Mouse (Mus musculus) kidney, postnatal 0 days (tissue): ENCODE measurements around the gene B3gnt2. TPM values are rescaled to one million over a fixed set of nuclear protein-coding genes. Genes with fewer than 3 reads are reported as not detected.

Experiments used
- ATAC-seq: fragments of 200-750 bp; cut with Nextera tagmentation; replicated peaks from 2 replicates; pipeline ENCODE4 v1.8.0; 2017; ENCODE audit warnings: low read depth, moderate number of reproducible peaks, moderate TSS enrichment, moderate library complexity; ENCODE audit not compliant: low FRiP score
- DNase-seq: peaks from one replicate; pipeline ENCODE4 v3.0.0-alpha.2; 2016; ENCODE audit warnings: low spot score
- H3K27ac ChIP-seq: fragments of 300-500 bp; sonication (generic); 2 replicates; pipeline ENCODE4 v1.5.1; 2014; ENCODE audit warnings: mild to moderate bottlenecking
- H3K27me3 ChIP-seq: fragments of 300-500 bp; sonication (generic); 2 replicates; pipeline ENCODE4 v1.6.1; 2014; ENCODE audit warnings: low read length, mixed read lengths; ENCODE audit not compliant: insufficient read depth
- H3K36me3 ChIP-seq: fragments of 300-500 bp; sonication (generic); 2 replicates; pipeline ENCODE4 v1.6.1; 2014; ENCODE audit warnings: low read length, mixed read lengths; ENCODE audit not compliant: insufficient read depth
- H3K4me1 ChIP-seq: fragments of 300-500 bp; sonication (generic); replicated peaks from 2 replicates; pipeline ENCODE4 v1.6.1; 2014; ENCODE audit warnings: antibody characterized with exemption, low read length, mixed read lengths; ENCODE audit not compliant: insufficient read depth
- H3K4me2 ChIP-seq: fragments of 300-500 bp; sonication (generic); 2 replicates; pipeline ENCODE4 v1.6.1; 2014; ENCODE audit warnings: mild to moderate bottlenecking, low read length, moderate library complexity, mixed read lengths
- H3K4me3 ChIP-seq: fragments of 300-500 bp; sonication (generic); replicated peaks from 2 replicates; pipeline ENCODE4 v1.5.1; 2014; ENCODE audit warnings: low read depth, low read length
- H3K9ac ChIP-seq: fragments of 300-500 bp; sonication (generic); 2 replicates; pipeline ENCODE4 v1.6.1; 2014; ENCODE audit warnings: low read depth, low read length
- H3K9me3 ChIP-seq: fragments of 300-500 bp; sonication (generic); replicated peaks from 2 replicates; pipeline ENCODE4 v1.6.1; 2016; ENCODE audit warnings: low read length, inconsistent platforms, mixed read lengths
- CTCF ChIP-seq: IDR thresholded peaks from 2 replicates; pipeline ENCODE4 v1.5.1; 2016; ENCODE audit warnings: antibody characterized with exemption, low read depth, mild to moderate bottlenecking, moderate library complexity
- WGBS: fragments of 180-500 bp; shearing (Covaris S2); extraction: QIAGEN DNeasy Blood & Tissue Kit; methylation state at CpG from one replicate; pipeline ENCODE4 v1.1.7; 2014; 5-methylcytosine and 5-hydroxymethylcytosine counted together
- polyA plus RNA-seq: library from polyadenylated mRNA; unstranded; fragments of >200 nt; fragmentation: Nextera tagmentation; extraction: Ambion mirVana; gene quantifications from 2 replicates; pipeline ENCODE4 v1.2.1, GENCODE M21; 2015

Gene B3gnt2
- polyA plus RNA-seq, 1 experiment from 2014 or later, result 20.7 TPM

DNA sequence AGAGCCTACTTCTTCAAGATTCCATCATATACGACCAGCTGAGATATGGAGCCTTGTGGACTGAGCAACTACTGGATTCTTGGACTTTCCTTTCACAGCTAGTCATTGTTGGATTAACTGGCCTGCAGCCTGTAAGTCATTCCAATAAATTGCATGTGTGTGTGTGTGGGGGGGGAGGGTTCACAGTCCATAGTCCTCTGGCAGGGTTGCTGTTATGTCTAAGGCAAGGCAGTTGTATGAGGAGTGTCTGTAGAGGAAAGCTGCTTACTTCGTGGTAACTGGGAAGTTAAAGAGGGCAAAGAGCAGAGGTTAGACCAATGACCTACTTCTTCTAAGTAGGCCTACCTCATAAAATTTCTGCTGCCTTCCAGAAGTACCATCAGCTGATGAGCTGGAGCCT lies 22.9 kb upstream of the B3gnt2 start:
- H3K27me3 ChIP-seq, result no peaks in the 10 kb centered on the region
- TF ChIP-seq CTCF, result no peak
- H3K27ac ChIP-seq, result no peak overlapping the region
- ATAC-seq (peak; percentile 93), DNase-seq (peak; percentile 14)
- 74% methylated on average over 2 of the region's 2 CpGs for WGBS
- no peaks in the 10 kb centered on the region for H3K9me3 ChIP-seq
- no peaks in the 10 kb centered on the region for H3K36me3 ChIP-seq
- no peak overlapping the region for H3K4me3 ChIP-seq
- H3K9ac ChIP-seq, result no peak overlapping the region
- no peak overlapping the region for H3K4me2 ChIP-seq
- H3K4me1 ChIP-seq, result no peaks in the 10 kb centered on the region

DNA sequence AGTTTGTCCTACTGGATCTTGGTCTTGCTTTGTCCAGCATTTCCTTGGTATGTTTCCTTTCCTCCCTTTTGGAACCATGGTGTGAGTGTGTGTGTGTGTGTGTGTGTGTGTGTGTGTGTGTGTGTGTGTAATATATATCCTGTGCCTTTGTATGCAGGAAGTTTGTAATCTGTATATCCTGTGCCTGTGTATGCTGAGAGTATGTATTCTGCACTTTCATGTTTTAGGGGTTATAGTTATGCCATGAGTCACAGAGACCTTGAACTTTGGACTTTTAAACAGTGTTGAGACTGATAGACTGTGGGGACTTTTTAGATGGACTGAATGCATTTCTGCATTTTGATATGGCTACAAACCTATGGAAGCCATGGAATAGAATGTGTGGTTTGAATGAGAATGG lies 22.2 kb upstream of the B3gnt2 start:
- no peak overlapping the region for H3K4me2 ChIP-seq
- no peak for TF ChIP-seq CTCF

DNA sequence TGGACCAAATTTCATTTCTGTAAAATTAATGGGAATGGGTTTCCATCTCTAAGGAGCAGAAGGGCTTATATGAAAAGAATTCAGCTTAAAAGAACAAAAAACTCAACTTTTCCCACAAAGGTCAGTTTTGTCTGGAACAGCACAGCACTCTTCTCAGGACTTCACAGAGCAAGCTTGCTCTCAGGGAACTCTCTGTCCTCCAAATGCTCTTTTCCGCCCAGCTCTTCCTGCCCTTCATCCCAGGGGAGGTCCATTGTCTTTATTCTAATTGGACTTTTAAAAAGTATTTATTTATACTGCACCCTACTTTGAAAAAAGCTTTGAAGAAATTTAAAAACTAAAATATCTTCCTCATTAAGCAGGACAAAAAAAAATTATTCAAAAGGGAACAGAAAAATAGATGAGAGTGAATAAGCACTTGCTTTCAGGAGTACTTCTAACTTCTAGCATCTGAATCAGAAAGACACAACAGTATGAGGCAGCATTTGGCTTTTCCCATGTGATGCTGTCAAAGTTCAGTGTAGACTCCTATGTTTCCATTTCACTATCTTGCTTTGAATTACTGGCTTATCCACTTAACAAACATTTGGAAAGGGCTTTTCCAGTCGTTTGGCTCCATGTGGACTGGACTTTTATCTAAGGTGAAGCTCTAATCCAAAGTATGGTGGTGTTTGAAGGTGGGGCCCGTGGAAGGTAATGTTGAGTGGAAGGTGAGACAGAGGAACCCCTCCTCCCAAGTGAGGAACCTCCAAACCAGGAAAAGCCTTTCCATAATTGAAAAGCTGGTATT lies 19.8 kb upstream of the B3gnt2 start:
- ATAC-seq (no peak), DNase-seq (no peak)
- no peak overlapping the region for H3K27ac ChIP-seq
- no peaks in the 10 kb centered on the region for H3K36me3 ChIP-seq
- no peaks in the 10 kb centered on the region for H3K27me3 ChIP-seq
- H3K4me1 ChIP-seq, result no peaks in the 10 kb centered on the region
- no peak overlapping the region for H3K9ac ChIP-seq
- 71% methylated on average over 3 of the region's 3 CpGs for WGBS
- no peaks in the 10 kb centered on the region for H3K9me3 ChIP-seq
- TF ChIP-seq CTCF, result no peak
- no peak overlapping the region for H3K4me3 ChIP-seq
- no peak overlapping the region for H3K4me2 ChIP-seq

More for the DNA sequence above, 22.2 kb upstream of the B3gnt2 start:
- H3K9me3 ChIP-seq, result no peaks in the 10 kb centered on the region
- H3K36me3 ChIP-seq, result no peaks in the 10 kb centered on the region
- H3K27ac ChIP-seq, result no peak overlapping the region
- H3K4me1 ChIP-seq, result no peaks in the 10 kb centered on the region
- ATAC-seq (no peak), DNase-seq (no peak)
- no peak overlapping the region for H3K9ac ChIP-seq
- H3K4me3 ChIP-seq, result no peak overlapping the region
- H3K27me3 ChIP-seq, result no peaks in the 10 kb centered on the region

DNA sequence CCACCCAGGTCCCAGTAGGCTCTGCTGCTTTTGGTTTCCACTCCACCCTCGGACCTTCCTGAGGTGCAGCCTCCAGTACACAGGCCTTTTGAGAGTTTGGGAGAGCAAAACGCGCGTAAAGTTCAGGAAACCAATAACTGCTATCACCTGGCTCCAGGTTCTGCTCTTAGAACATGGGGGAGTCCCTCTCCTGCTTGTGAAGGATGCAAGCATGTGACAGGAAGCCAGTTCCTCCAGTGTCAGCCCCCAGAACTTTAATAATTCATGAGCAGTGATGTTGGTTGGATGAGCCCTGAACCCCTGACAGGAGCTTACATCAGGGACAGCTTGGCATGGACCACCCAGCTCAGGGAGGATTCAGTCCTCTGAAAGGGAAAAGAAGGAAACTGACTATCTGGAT lies 18.9 kb upstream of the B3gnt2 start:
- H3K9me3 ChIP-seq, result no peaks in the 10 kb centered on the region
- H3K36me3 ChIP-seq, result no peaks in the 10 kb centered on the region
- H3K27ac ChIP-seq, result no peak overlapping the region
- WGBS, result 89% methylated on average over 4 of the region's 4 CpGs
- no peak for TF ChIP-seq CTCF
- no peak overlapping the region for H3K4me2 ChIP-seq
- no peak overlapping the region for H3K4me3 ChIP-seq
- no peak for DNase-seq
- no peak overlapping the region for H3K9ac ChIP-seq
- no peak for ATAC-seq
- no peaks in the 10 kb centered on the region for H3K4me1 ChIP-seq
- H3K27me3 ChIP-seq, result no peaks in the 10 kb centered on the region

DNA sequence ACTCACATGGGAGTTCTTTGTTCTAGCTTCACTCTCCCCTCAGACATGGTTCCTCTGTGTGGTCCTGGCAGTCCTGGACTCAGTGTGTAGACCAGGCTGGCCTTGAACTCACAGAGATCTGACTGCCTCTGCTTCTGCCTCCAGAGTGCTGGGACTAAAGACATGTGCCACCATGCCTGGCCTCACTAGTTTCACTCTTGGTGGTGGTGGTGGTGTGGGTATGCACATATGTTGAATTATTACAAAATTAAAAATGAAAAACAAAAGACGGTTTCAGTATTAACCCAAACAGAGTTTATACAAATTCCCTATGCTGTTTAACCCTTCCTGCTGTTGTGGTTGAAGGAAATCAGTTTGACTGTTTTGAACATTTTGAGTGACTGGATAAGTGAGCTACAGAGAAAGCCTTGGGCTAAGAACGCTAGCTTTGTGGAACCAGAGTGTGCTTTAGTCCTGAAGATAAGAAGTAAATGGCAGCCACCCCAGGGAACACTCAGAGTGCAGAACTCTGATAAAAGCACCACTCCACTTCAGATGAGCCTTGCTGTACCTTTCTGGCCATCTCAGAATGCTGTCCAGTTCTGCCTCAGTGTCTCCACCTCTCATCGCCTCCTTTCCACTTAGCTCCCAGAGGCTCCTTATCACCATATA lies 16.0 kb upstream of the B3gnt2 start:
- ATAC-seq (no peak), DNase-seq (no peak)
- no peak for TF ChIP-seq CTCF
- Histone ChIP-seq H3K9me3 (no peaks in the 10 kb centered on the region), H3K27ac (no peak overlapping the region), H3K9ac (no peak overlapping the region), H3K4me1 (peaks cover 9% of the 10 kb centered on the region), H3K4me2 (no peak overlapping the region), H3K27me3 (no peaks in the 10 kb centered on the region), H3K4me3 (no peak overlapping the region), H3K36me3 (no peaks in the 10 kb centered on the region)
- 89% methylated on average over 3 of the region's 3 CpGs for WGBS

DNA sequence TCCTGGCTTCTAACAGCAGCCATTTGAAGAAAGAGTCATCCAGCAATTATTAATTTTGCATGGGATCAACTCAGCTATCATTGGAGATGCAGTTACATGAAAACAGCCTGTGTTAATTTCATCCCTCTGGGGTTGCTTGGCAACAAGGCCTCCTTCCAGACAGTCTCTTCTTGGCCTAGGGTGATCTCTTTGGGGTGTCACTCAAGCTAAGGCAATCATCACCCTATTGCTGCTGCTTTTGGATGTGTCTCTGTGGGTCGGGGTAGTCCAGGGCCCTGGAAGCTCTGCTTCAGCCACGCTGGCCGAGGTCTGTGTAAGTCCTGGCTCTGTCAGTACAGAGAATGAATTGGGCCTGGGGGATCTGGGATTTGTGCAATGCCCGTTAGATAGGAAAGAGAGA lies 14.5 kb upstream of the B3gnt2 start:
- Histone ChIP-seq H3K4me1 (peaks cover 13% of the 10 kb centered on the region), H3K27me3 (no peaks in the 10 kb centered on the region), H3K9ac (no peak overlapping the region), H3K36me3 (no peaks in the 10 kb centered on the region), H3K9me3 (no peaks in the 10 kb centered on the region), H3K27ac (no peak overlapping the region), H3K4me2 (no peak overlapping the region), H3K4me3 (no peak overlapping the region)
- no peak for DNase-seq
- ATAC-seq, result no peak
- no peak for TF ChIP-seq CTCF
- WGBS, result 80% methylated on average over 4 of the region's 4 CpGs

DNA sequence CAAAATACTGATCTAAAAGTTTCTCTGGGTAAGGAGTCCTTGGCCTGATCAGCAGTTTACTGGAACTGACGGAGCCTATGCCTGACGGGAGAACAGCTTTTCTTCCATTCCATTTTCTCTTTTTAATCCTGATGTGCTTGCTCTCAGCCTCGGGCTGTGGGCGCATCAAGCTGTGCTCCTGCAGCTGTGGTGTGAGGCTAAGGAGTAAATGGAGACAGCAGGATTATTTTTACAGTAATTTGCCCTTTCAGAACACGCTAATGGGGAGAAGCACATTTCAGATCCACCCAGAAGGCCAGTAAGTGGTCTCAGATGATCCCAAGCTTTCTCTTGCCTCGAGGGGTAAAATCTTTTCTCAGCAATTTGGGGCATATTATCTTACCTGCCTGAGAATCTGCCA lies 14.0 kb upstream of the B3gnt2 start:
- no peak overlapping the region for H3K27ac ChIP-seq
- no peak for TF ChIP-seq CTCF
- no peaks in the 10 kb centered on the region for H3K27me3 ChIP-seq
- no peak overlapping the region for H3K4me2 ChIP-seq
- no peaks in the 10 kb centered on the region for H3K36me3 ChIP-seq
- peaks cover 13% of the 10 kb centered on the region for H3K4me1 ChIP-seq
- no peaks in the 10 kb centered on the region for H3K9me3 ChIP-seq
- DNase-seq (no peak), ATAC-seq (no peak)
- 79% methylated on average over 6 of the region's 6 CpGs for WGBS
- H3K9ac ChIP-seq, result no peak overlapping the region
- no peak overlapping the region for H3K4me3 ChIP-seq
